Mouse (Mus musculus) E14TG2a.4 (cell line): ENCODE measurements around the gene Mamstr.

Source experiments
- H3K27me3 ChIP-seq: 2 replicates; pipeline ENCODE4 v1.6.1; 2014; ENCODE audit warnings: low read length, control low read depth; ENCODE audit not compliant: insufficient read depth
- H3K36me3 ChIP-seq: 2 replicates; pipeline ENCODE4 v1.6.1; 2014; ENCODE audit warnings: low read length, control low read depth; ENCODE audit not compliant: insufficient read depth
- H3K4me1 ChIP-seq: replicated peaks from 2 replicates; pipeline ENCODE4 v1.6.1; 2014; ENCODE audit warnings: low read depth, low read length, control low read depth
- H3K4me3 ChIP-seq: replicated peaks from 2 replicates; pipeline ENCODE4 v1.5.1; 2014; ENCODE audit warnings: mild to moderate bottlenecking, low read length
- H3K9me3 ChIP-seq: 2 replicates; pipeline ENCODE4 v1.6.1; 2014; ENCODE audit warnings: low read length, control low read depth
- CTCF ChIP-seq: conservative IDR thresholded peaks from 2 replicates; pipeline ENCODE4 v1.5.1; 2014; ENCODE audit warnings: low read length
- NANOG ChIP-seq: IDR thresholded peaks from 2 replicates; pipeline ENCODE4 v1.6.1; 2014; ENCODE audit warnings: borderline replicate concordance, low read length, mixed read lengths
- POU5F1 ChIP-seq: IDR thresholded peaks from 2 replicates; pipeline ENCODE4 v1.6.1; 2014; ENCODE audit warnings: low read length, borderline replicate concordance

Mamstr gene

GRCm38 (mm10) chr7:45678513-45678912, 38.7 kb downstream of the Mamstr start:
- Histone ChIP-seq H3K4me3 (no peak overlapping the region), H3K36me3 (no peaks in the 10 kb centered on the region; the same call in 1 of the 2 replicates), H3K27me3 (peaks cover 27% of the 10 kb centered on the region), H3K9me3 (no peaks in the 10 kb centered on the region), H3K4me1 (peaks cover 23% of the 10 kb centered on the region)
- TF ChIP-seq POU5F1 (no peak), CTCF (no peak)

GRCm38 (mm10) chr7:45679966-45680621, 40.3 kb downstream of the Mamstr start:
- no peaks in the 10 kb centered on the region for H3K9me3 ChIP-seq
- H3K36me3 ChIP-seq, result no peaks in the 10 kb centered on the region; the same call in 1 of the 2 replicates
- H3K4me1 ChIP-seq, result peaks cover 39% of the 10 kb centered on the region
- no peak overlapping the region for H3K4me3 ChIP-seq
- peaks cover 22% of the 10 kb centered on the region for H3K27me3 ChIP-seq
- TF ChIP-seq NANOG (no peak), POU5F1 (no peak), CTCF (no peak)

GRCm38 (mm10) chr7:45681046-45681736, 41.4 kb downstream of the Mamstr start:
- Histone ChIP-seq H3K9me3 (no peaks in the 10 kb centered on the region), H3K4me3 (no peak overlapping the region), H3K27me3 (peaks cover 24% of the 10 kb centered on the region), H3K4me1 (peaks cover 43% of the 10 kb centered on the region), H3K36me3 (no peaks in the 10 kb centered on the region; the same call in 1 of the 2 replicates)
- TF ChIP-seq NANOG (no peak), CTCF (no peak), POU5F1 (no peak)

- Histone ChIP-seq H3K4me1 (peaks cover 45% of the 10 kb centered on the region), H3K27me3 (peaks cover 19% of the 10 kb centered on the region), H3K36me3 (no peaks in the 10 kb centered on the region; the same call in 1 of the 2 replicates), H3K4me3 (peak overlapping the region; percentile 61), H3K9me3 (no peaks in the 10 kb centered on the region)
- TF ChIP-seq POU5F1 (no peak), CTCF (peak; percentile 93)
Measured at GRCm38 (mm10) chr7:45682144-45683126, 42.7 kb downstream of the Mamstr start.

GRCm38 (mm10) chr7:45683396-45684050, 43.7 kb downstream of the Mamstr start, which contains the start of gene Ntn5:
Gene Ntn5, plus strand, starts transcription at chr7:45684022.
- TF ChIP-seq POU5F1, result no peak
- Histone ChIP-seq H3K4me1 (peaks cover 44% of the 10 kb centered on the region), H3K36me3 (no peaks in the 10 kb centered on the region; the same call in 1 of the 2 replicates), H3K27me3 (peaks cover 10% of the 10 kb centered on the region), H3K9me3 (no peaks in the 10 kb centered on the region), H3K4me3 (peak within 1 kb of the TSS; percentile 48)

GRCm38 (mm10) chr7:45685811-45686210, 46.0 kb downstream of the Mamstr start:
- Histone ChIP-seq H3K27me3 (peaks cover 24% of the 10 kb centered on the region), H3K4me3 (no peak overlapping the region), H3K36me3 (no peaks in the 10 kb centered on the region), H3K4me1 (peaks cover 58% of the 10 kb centered on the region), H3K9me3 (no peaks in the 10 kb centered on the region)
- TF ChIP-seq POU5F1 (no peak), NANOG (no peak), CTCF (no peak)

GRCm38 (mm10) chr7:45686841-45687240, 47.1 kb downstream of the Mamstr start:
- no peak for TF ChIP-seq CTCF
- Histone ChIP-seq H3K9me3 (no peaks in the 10 kb centered on the region), H3K4me1 (peaks cover 64% of the 10 kb centered on the region), H3K27me3 (peaks cover 35% of the 10 kb centered on the region), H3K4me3 (no peak overlapping the region), H3K36me3 (no peaks in the 10 kb centered on the region)

- Histone ChIP-seq H3K4me1 (peaks cover 50% of the 10 kb centered on the region), H3K36me3 (no peaks in the 10 kb centered on the region), H3K4me3 (no peak overlapping the region), H3K27me3 (peaks cover 57% of the 10 kb centered on the region), H3K9me3 (no peaks in the 10 kb centered on the region)
- TF ChIP-seq POU5F1, result no peak
- no peak for TF ChIP-seq NANOG
- TF ChIP-seq CTCF, result no peak
Measured at GRCm38 (mm10) chr7:45689099-45689498, 49.3 kb downstream of the Mamstr start.
